Mouse (Mus musculus) liver, embryonic 14.5 days (tissue): Measurements from ENCODE around the gene Osmr.

Experiments
- CTCF ChIP-seq: IDR thresholded peaks from 2 replicates; pipeline ENCODE4 v1.5.1; 2016; ENCODE audit warnings: antibody characterized with exemption, low read depth, control low read depth
- EP300 ChIP-seq: IDR thresholded peaks from 2 replicates; pipeline ENCODE4 v1.6.1; 2016; ENCODE audit warnings: antibody characterized with exemption, low read depth

- no peak for TF ChIP-seq EP300
- TF ChIP-seq CTCF = no peak
Measured at GRCm38 (mm10) chr15:6905726-6906125, 31.0 kb upstream of the Osmr start.
